Mouse (Mus musculus): ENCODE data around the gene Clec4d. TPM values are rescaled to one million over a fixed set of nuclear protein-coding genes. Genes with fewer than 3 reads are reported as not detected.
"Not testable (repeated sequence)": the region's sequence is repeated elsewhere in the genome, so short reads cannot be mapped to it uniquely, and the experiment has no call there.

Clec4d gene
- not detected in 2 replicates for polyA plus RNA-seq (2016; fragmentation: Nextera tagmentation; extraction: Ambion mirVana)

DNA sequence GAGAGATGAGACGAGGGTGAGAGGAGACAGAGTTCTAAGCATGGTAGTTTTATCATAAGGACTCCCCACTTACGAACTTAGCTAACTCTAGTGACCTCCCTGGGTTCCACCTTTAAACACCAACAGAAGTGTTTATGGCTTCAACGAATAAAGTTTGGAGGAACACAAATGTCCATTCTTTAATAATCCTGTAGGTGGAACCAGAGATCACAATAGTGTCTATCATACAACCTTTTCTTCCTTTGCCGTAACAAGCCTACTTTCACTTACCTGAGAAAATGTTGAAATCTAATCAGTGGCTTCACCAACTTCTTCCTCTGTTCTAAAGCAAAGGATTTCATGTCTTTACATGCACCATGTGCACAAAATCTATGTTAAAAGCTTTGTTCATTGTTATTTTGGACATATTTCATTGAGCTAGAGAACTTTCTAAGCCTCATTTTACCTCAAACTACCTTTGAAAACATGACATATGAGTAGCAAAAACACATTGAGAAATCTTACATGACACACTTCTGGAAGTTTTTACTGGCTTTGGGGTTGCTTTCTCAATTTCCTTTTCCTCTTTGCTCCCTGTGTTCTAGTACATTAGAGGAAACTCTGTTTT lies at the start of gene Clec4d:
Clec4d (plus strand) TSS at position 557 of the 607 bp plus-strand sequence.
- Histone ChIP-seq H3K27me3 (ENCODE audit: low read depth, poor library complexity, severe bottlenecking) (no peaks in the 10 kb centered on the region), H3K4me1 (no peaks in the 10 kb centered on the region), H3K27ac (replicated peaks) (no peak within 1 kb of the TSS), H3K9me3 (replicated peaks) (peaks cover 6% of the 10 kb centered on the region), H3K36me3 (no peaks in the 10 kb centered on the region), H3K4me3 (no peak within 1 kb of the TSS)
- 75% methylated on average over 4 of the region's 4 CpGs for WGBS
- DNase-seq (ENCODE audit: low spot score) = no peak

DNA sequence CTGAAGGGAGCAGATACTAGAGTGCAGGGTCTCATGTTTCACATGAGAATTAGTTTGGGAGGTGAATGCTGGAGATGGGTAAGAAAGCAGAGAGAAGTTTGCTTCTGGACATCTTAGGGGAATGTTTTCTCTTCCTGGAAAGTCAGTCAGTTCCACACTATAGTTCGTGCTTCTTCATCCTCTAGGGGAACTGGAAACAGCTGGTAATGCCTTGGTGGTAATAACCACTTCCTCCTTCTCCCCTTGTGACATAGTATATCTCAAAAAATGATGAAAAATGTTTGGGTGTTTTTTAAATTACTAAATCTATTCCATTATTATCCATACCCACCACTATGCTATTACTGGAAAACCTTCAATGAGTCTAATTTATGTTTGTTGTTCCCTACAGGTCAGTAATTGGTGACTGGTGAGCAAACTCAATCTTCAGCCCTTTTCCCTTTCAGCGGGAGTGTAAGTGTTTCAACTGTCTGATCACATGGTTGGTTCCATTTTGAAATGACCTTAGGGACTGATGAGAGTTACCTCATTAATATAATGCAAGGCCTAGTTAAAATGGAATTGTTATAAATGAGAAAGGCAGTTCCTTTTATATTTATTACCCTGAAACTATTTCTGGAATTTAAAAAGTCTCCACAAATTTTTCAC lies 34.3 kb upstream of the Clec4d start:
- Histone ChIP-seq H3K9me3 (replicated peaks) (no peaks in the 10 kb centered on the region), H3K27me3 (ENCODE audit: low read depth, poor library complexity, severe bottlenecking) (no peaks in the 10 kb centered on the region), H3K36me3 (no peaks in the 10 kb centered on the region), H3K27ac (replicated peaks) (no peak overlapping the region), H3K4me3 (no peak overlapping the region), H3K4me1 (no peaks in the 10 kb centered on the region)
- DNase-seq (ENCODE audit: low spot score) = no peak
- WGBS = 74% methylated on average over 2 of the region's 2 CpGs

DNA sequence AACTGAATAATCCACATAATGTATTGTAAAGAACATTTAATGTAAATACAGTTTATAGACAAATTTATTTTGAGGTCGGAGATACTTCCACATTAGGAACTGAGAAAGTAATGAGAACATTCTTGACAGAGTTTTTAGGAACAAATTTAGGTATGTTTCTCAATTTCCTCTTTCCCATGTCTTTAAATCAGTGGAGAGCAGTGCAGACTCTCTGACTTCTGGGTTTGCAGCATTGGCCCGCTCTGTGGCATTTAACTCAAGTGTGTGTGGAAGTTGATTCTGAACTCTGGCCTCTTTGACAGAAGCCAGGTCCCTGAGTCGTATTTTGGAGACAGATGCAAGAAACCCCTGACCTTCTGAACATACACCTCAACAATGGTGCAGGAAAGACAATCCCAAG lies 32.3 kb upstream of the Clec4d start, which contains the start of gene Clec4n:
Clec4n (plus strand) TSS at position 200 of the 400 bp plus-strand sequence.
- DNase-seq (ENCODE audit: low spot score) = no peak
- Histone ChIP-seq H3K9me3 (replicated peaks) (no peaks in the 10 kb centered on the region), H3K4me3 (no peak within 1 kb of the TSS), H3K27me3 (ENCODE audit: low read depth, poor library complexity, severe bottlenecking) (no peaks in the 10 kb centered on the region), H3K4me1 (no peaks in the 10 kb centered on the region), H3K36me3 (no peaks in the 10 kb centered on the region), H3K27ac (replicated peaks) (no peak within 1 kb of the TSS)
- 74% methylated on average over 3 of the region's 3 CpGs for WGBS

DNA sequence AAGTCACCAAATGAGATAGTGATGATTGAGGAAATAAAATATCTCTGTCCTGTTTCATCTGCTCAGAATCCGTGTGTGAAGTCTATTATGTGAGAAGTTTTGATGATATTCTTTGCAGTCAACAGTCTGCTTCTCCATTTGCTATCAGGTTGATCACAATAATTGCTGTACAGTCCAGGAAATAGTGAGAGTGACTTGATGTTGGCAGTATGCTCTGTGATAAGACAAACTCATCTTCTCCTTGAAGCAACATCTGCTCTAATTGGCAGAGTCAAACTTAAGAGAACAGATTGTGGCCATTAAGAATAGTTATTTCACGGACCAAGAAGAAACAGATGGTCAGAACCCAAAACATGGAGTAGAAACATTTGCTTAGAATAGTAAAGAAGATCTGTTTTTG lies 30.8 kb upstream of the Clec4d start:
- DNase-seq (ENCODE audit: low spot score) = no peak
- 77% methylated on average over 2 of the region's 2 CpGs for WGBS
- Histone ChIP-seq H3K27me3 (ENCODE audit: low read depth, poor library complexity, severe bottlenecking) (no peaks in the 10 kb centered on the region), H3K36me3 (no peaks in the 10 kb centered on the region), H3K4me1 (no peaks in the 10 kb centered on the region), H3K27ac (replicated peaks) (no peak overlapping the region), H3K4me3 (no peak overlapping the region), H3K9me3 (replicated peaks) (no peaks in the 10 kb centered on the region)

DNA sequence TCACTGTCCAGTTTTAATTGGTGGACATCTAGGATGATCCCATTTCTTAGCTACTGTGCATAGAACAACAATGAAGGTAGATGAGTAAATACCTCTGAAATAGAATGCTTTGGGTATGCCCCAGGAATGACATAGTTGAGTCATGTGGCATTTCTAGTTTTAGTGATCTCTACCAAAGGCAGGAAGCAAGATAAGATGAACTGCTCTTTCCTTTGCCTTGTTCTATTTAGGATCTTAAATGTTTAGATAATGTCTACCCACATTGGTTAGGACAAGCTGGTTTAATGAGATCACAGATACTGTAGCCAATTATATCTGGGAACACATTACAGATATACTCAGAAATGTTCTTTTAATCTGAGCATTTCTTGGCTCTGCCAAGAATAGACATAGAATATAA lies 24.3 kb upstream of the Clec4d start:
- H3K27ac ChIP-seq (replicated peaks) = no peak overlapping the region
- H3K4me1 ChIP-seq = no peaks in the 10 kb centered on the region
- no peaks in the 10 kb centered on the region for H3K27me3 ChIP-seq (ENCODE audit: low read depth, poor library complexity, severe bottlenecking)
- no peaks in the 10 kb centered on the region for H3K9me3 ChIP-seq (replicated peaks)
- H3K4me3 ChIP-seq = no peak overlapping the region
- no peak for DNase-seq (ENCODE audit: low spot score)
- no peaks in the 10 kb centered on the region for H3K36me3 ChIP-seq

DNA sequence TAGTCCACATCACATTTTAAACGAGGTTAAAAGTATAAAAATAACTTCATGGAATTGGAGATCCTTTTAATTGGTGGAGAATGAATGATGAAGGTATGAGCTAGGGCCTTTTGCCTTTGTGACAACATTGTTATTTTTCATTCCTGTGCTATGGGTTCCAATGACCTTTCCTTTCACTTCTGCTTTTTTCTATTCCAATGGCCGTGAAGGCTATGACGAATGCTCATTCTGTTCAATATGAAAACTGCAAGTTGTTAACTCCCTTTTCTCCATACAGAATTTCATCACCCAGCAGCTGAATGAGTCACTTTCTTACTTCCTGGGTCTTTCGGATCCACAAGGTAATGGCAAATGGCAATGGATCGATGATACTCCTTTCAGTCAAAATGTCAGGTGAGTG lies 17.7 kb upstream of the Clec4d start:
- Histone ChIP-seq H3K27me3 (ENCODE audit: low read depth, poor library complexity, severe bottlenecking) (no peaks in the 10 kb centered on the region), H3K4me3 (no peak overlapping the region), H3K36me3 (no peaks in the 10 kb centered on the region), H3K27ac (replicated peaks) (no peak overlapping the region), H3K9me3 (replicated peaks) (no peaks in the 10 kb centered on the region), H3K4me1 (no peaks in the 10 kb centered on the region)
- WGBS = 89% methylated on average over 5 of the region's 5 CpGs
- DNase-seq (ENCODE audit: low spot score) = no peak

DNA sequence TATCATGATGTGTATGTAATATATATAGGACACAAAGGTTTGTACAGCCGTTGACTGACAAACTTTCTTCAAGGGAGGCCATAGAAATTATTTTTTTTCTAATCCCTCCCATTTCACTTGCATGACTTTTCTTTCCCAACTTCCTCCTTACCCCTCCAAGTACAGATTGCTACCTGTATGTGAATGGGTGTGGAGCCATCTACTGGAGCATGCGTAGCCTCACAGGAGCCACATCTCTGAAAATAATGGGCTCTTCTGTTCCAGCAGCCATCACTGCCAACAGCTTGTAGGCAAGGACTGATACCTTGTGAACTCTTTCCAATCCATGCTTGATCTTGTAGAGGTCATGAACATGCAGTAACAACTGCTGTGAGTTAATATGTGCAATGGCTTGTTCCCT lies 13.0 kb upstream of the Clec4d start:
- not testable (repeated sequence) for H3K27ac ChIP-seq (replicated peaks); H3K4me3 ChIP-seq; H3K36me3 ChIP-seq; H3K9me3 ChIP-seq (replicated peaks); DNase-seq (ENCODE audit: low spot score); H3K27me3 ChIP-seq (ENCODE audit: low read depth, poor library complexity, severe bottlenecking); H3K4me1 ChIP-seq
- 87% methylated on average over 2 of the region's 2 CpGs for WGBS

DNA sequence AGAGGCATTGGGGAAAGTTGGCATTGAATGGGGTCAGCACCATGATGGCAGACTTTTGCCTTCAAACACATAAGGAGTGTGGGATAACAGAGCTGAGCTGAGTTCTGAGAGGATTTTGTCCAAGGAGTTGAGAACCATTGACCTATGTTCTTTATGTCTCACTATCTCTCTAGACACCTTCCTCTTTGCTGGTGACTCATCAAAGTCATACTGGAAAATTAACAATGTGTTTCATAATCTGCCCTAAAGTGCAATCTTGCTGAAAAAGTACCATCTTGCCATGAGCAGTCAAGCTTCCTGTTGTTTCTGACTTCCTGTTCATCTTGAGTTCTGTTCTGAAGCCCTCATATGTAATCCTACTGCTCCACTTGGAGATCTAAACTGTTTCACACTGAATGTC lies 9.2 kb upstream of the Clec4d start:
- no peaks in the 10 kb centered on the region for H3K4me1 ChIP-seq
- no peaks in the 10 kb centered on the region for H3K36me3 ChIP-seq

DNA sequence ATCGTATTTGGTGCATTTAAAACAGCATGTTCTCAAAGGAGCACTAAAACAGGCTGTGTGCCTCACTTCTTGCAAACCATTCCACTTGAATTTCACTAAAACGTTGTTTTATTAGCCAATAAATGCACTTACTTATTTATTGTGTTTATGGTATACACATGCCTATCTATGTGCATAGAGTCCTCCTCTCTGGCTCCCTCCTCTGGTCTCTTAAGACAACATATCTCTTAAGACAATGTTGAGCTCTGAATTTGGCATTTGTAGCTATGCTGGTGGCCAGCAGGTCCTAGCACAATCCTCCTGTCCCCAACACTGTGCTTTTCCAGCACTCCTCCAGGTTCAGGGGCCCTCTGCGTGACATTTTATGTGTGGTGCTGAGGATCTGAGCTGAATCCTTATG lies 3.0 kb upstream of the Clec4d start:
- H3K4me1 ChIP-seq = no peaks in the 10 kb centered on the region
- H3K36me3 ChIP-seq = no peaks in the 10 kb centered on the region
- DNase-seq (ENCODE audit: low spot score) = no peak
- H3K27me3 ChIP-seq (ENCODE audit: low read depth, poor library complexity, severe bottlenecking) = no peaks in the 10 kb centered on the region
- peaks cover 6% of the 10 kb centered on the region for H3K9me3 ChIP-seq (replicated peaks)
- no peak overlapping the region for H3K4me3 ChIP-seq
- no peak overlapping the region for H3K27ac ChIP-seq (replicated peaks)
- 86% methylated on average over 3 of the region's 3 CpGs for WGBS

More for the DNA sequence above, 9.2 kb upstream of the Clec4d start:
- H3K27me3 ChIP-seq (ENCODE audit: low read depth, poor library complexity, severe bottlenecking) = no peaks in the 10 kb centered on the region
- no peak overlapping the region for H3K27ac ChIP-seq (replicated peaks)
- H3K4me3 ChIP-seq = no peak overlapping the region
- DNase-seq (ENCODE audit: low spot score) = no peak
- peaks cover 6% of the 10 kb centered on the region for H3K9me3 ChIP-seq (replicated peaks)

DNA sequence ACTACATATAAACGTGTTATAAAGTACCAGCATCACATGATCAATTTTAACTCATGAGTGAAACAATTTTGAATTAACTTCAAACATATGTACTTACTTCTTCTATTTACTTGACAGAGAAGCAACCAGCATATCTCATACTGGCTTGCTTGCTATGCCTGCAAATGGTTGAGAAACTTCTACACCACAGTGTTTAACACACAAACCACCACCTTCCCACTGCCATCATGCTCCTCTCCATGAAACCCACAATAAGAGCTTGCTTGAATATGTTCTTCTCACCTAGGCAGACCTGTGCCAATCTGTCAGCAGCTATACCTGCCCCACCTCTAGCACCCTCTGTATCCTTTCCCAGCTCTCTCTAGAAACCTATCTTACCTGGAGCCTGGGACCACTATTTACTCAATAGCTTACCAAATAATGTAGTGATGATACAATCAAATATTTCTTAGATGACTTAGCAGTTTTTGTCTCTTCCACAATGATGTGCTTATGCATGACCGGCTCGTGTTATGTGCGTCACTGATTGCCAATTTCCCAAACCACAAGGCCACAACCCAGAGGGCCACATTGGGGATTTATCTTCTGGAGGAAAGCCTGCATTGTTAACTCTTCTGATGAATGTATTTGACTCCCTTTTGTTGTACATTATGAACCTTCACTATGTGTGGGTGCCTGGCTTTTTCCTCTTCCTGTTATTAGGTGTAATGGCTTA lies 1.9 kb upstream of the Clec4d start:
- no peak for DNase-seq (ENCODE audit: low spot score)
- Histone ChIP-seq H3K4me3 (no peak overlapping the region), H3K27ac (replicated peaks) (no peak overlapping the region), H3K27me3 (ENCODE audit: low read depth, poor library complexity, severe bottlenecking) (no peaks in the 10 kb centered on the region), H3K9me3 (replicated peaks) (peaks cover 6% of the 10 kb centered on the region), H3K4me1 (no peaks in the 10 kb centered on the region), H3K36me3 (no peaks in the 10 kb centered on the region)
- WGBS = 80% methylated on average over 4 of the region's 4 CpGs

DNA sequence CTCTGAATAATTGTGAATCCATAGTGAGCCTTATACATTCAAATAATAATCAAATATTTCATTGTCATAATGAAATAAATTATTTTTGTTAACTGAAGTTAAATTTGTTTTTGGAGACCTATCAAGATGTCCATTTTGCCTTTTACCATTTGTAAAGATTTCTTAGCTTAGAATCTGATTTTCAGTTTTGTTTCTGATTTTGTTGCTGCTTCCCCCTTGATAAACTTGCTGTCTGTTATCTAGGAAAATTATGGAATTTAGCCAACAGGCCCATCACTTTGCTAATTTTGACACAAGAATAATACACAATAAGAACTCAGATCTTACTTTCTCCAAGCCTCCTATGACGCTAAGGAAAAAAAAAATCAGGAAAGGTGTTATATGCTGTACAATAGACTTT lies 1.0 kb upstream of the Clec4d start:
- no peaks in the 10 kb centered on the region for H3K4me1 ChIP-seq
- no peaks in the 10 kb centered on the region for H3K27me3 ChIP-seq (ENCODE audit: low read depth, poor library complexity, severe bottlenecking)

DNA sequence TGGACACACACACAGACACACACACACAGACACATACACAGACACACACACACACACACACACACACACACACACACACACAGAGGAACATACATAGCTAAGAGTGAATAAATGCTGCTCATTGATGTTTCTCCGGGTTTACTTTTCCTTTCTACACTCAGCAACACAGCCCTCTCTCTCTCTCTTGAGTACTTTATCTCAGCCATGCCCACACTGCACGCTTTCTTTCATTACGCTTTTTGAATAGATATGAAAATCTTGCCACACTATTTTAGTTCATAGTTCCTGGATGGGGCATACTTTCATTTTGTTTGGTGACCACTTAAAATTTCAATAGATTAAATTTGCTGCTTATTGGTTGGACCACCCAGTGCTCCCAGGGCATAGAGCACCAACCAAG lies 2.3 kb downstream of the Clec4d start:
- no peak overlapping the region for H3K4me3 ChIP-seq
- no peak overlapping the region for H3K27ac ChIP-seq (replicated peaks)
- H3K36me3 ChIP-seq = no peaks in the 10 kb centered on the region
- no peak for DNase-seq (ENCODE audit: low spot score)
- no peaks in the 10 kb centered on the region for H3K4me1 ChIP-seq
- no peaks in the 10 kb centered on the region for H3K27me3 ChIP-seq (ENCODE audit: low read depth, poor library complexity, severe bottlenecking)
- WGBS = 95% methylated on average over 3 of the region's 3 CpGs
- no peaks in the 10 kb centered on the region for H3K9me3 ChIP-seq (replicated peaks)

More for the DNA sequence above, 1.0 kb upstream of the Clec4d start:
- Histone ChIP-seq H3K4me3 (no peak overlapping the region), H3K9me3 (replicated peaks) (peaks cover 6% of the 10 kb centered on the region), H3K36me3 (no peaks in the 10 kb centered on the region), H3K27ac (replicated peaks) (no peak overlapping the region)
- 91% methylated on average over 1 of the region's 1 CpGs for WGBS
- DNase-seq (ENCODE audit: low spot score) = no peak

DNA sequence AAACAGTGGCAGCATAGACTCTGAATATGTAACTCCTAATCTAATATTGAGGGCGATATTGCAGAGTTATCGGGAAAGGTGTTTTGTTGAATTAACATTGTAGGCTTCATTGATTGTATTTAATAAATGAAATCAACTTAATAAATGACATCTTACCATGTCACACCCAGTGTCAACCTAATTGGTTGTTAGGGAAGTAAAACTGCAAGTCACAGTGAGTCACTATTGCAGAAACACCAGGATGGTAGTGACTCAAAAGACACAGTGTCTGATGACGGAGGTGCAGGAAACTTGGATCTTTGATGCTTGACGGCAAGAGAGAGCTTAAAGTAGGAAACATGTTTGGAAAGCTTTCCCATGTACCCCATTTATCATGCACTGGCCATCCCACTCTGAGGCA lies 3.9 kb downstream of the Clec4d start:
- no peak for DNase-seq (ENCODE audit: low spot score)
- Histone ChIP-seq H3K27me3 (ENCODE audit: low read depth, poor library complexity, severe bottlenecking) (no peaks in the 10 kb centered on the region), H3K27ac (replicated peaks) (no peak overlapping the region), H3K4me3 (no peak overlapping the region), H3K36me3 (no peaks in the 10 kb centered on the region), H3K4me1 (no peaks in the 10 kb centered on the region), H3K9me3 (replicated peaks) (no peaks in the 10 kb centered on the region)
- 92% methylated on average over 4 of the region's 4 CpGs for WGBS

Measured in midbrain, embryonic 10.5 days (tissue).